ENCODE assay signal across 11 mouse cellular contexts in the genomic region with DNA sequence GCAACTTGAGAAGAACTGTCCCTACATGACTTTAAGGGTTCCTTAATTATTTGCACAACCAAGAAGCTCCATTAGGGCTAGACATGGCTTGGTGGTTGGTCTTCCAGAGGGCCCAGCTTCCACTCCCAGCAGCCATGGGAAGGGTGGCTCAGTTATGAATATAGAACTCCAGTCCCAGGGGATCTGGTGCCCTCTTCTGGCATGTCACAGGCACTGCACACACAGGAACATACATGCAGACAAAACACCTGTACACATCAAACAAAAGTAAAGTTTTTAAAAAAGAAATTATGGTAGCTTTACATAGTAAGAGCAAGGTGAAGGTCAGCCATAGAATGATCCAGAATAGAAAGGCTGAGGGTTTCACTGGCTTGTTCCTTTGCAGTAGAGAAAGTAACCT. TPM values are rescaled to one million over a fixed set of nuclear protein-coding genes. Genes with fewer than 3 reads are reported as not detected.
DNase-seq lines count a peak whose midpoint lies in the region; ATAC-seq and TF ChIP-seq lines count a peak whose summit lies in the region.
"Had no signal": no experiment of that assay in that cellular context is flagged by ENCODE, and none has a peak within 500 bp of the region (broad histone marks: within the 10 kb centered on the region; RNA-seq: fewer than 3 reads in every experiment).

No protein-coding gene starts in this region.

- no peaks in the 10 kb centered on the region for H3K27me3 ChIP-seq in intestine, postnatal 0 days (replicated peaks; ENCODE audit: control insufficient read depth, insufficient read depth, low read length)
- H3K27me3 ChIP-seq in intestine, embryonic 16.5 days (replicated peaks; ENCODE audit: control insufficient read depth, insufficient read depth, low read length): no peaks in the 10 kb centered on the region

- peak; percentile 6 for DNase-seq in right cerebral cortex, postnatal 4 days
- no peak for DNase-seq in right cerebral cortex, postnatal 36 days (ENCODE audit: low spot score in 2 of 2)
- no peak for DNase-seq in spleen, postnatal 36 days (ENCODE audit: low spot score in 2 of 2)
- no peak for DNase-seq in cerebellum, adult 8-10 months
- DNase-seq: adrenal gland, postnatal 25 days; cerebellum, adult 9-11 months; kidney, postnatal 36 days had no signal

- TF ChIP-seq POLR2A in bone marrow, adult 2 months (IDR thresholded peaks at IDR 0.05; ENCODE audit: borderline replicate concordance, control insufficient read depth, low read depth, low read length): no peak

- no peak for ATAC-seq in intestine, postnatal 0 days
- ATAC-seq in intestine, embryonic 16.5 days: no peak
- peak; percentile 87 for ATAC-seq in megakaryocyte progenitor cell, adult 5-6 weeks (replicated peaks; ENCODE audit: poor library complexity)

- H3K27ac ChIP-seq in intestine, postnatal 0 days (ENCODE audit: low read depth, low read length): no peak overlapping the region
- no peak overlapping the region for H3K27ac ChIP-seq in intestine, embryonic 16.5 days (ENCODE audit: low read length)
- no peak overlapping the region for H3K27ac ChIP-seq in bone marrow, adult 2 months (ENCODE audit: control insufficient read depth, insufficient read depth, low read depth, low read length, poor library complexity)

- no peak overlapping the region for H3K9ac ChIP-seq in intestine, postnatal 0 days (ENCODE audit: low read depth, low read length)
- H3K9ac ChIP-seq in intestine, embryonic 16.5 days (ENCODE audit: low read depth, low read length): no peak overlapping the region

- H3K4me1 ChIP-seq in intestine, postnatal 0 days (replicated peaks; ENCODE audit: control insufficient read depth, insufficient read depth, low read length): no peaks in the 10 kb centered on the region
- no peaks in the 10 kb centered on the region for H3K4me1 ChIP-seq in intestine, embryonic 16.5 days (ENCODE audit: control insufficient read depth, insufficient read depth, low read length)
- H3K4me1 ChIP-seq in bone marrow, adult 2 months (ENCODE audit: control insufficient read depth, insufficient read depth, low read length): no peaks in the 10 kb centered on the region

- TF ChIP-seq CTCF in intestine, postnatal 0 days (IDR thresholded peaks at IDR 0.05; ENCODE audit: low read depth): peak; percentile 67
- peak; percentile 76 for TF ChIP-seq CTCF in bone marrow, adult 2 months (IDR thresholded peaks at IDR 0.05; ENCODE audit: control insufficient read depth, insufficient read depth, low read length)

- H3K4me2 ChIP-seq in intestine, postnatal 0 days (replicated peaks; ENCODE audit: low read depth): no peak overlapping the region
- H3K4me2 ChIP-seq in intestine, embryonic 16.5 days (ENCODE audit: low read depth, low read length): no peak overlapping the region

- H3K36me3 ChIP-seq in intestine, postnatal 0 days (ENCODE audit: control insufficient read depth, insufficient read depth): 0 out of 2 replicates have a peak, but pooled peaks cover 8% of the 10 kb centered on the region
- no peaks in the 10 kb centered on the region; the same call in 1 of the 2 replicates for H3K36me3 ChIP-seq in intestine, embryonic 16.5 days (ENCODE audit: control insufficient read depth, insufficient read depth, low read length)

- H3K9me3 ChIP-seq in intestine, postnatal 0 days (ENCODE audit: control insufficient read depth): no peaks in the 10 kb centered on the region
- no peaks in the 10 kb centered on the region for H3K9me3 ChIP-seq in intestine, embryonic 16.5 days (ENCODE audit: control insufficient read depth, low read length)

- no peak overlapping the region for H3K4me3 ChIP-seq in intestine, postnatal 0 days (ENCODE audit: low read depth, low read length)
- no peak overlapping the region for H3K4me3 ChIP-seq in intestine, embryonic 16.5 days (ENCODE audit: low read length)
- H3K4me3 ChIP-seq in bone marrow, adult 2 months (replicated peaks; ENCODE audit: control insufficient read depth, low read depth, low read length): no peak overlapping the region

RNA-seq across cellular contexts. Expression of a gene that starts 17.7 kb away (rescaled TPM):
- 88.7 and 93.5 TPM in 2 replicates for polyA plus RNA-seq in intestine, postnatal 0 days (2015; fragmentation: Nextera tagmentation; extraction: Ambion mirVana)
- 153 and 173 TPM in 2 replicates for polyA plus RNA-seq in intestine, embryonic 16.5 days (2015; fragmentation: Nextera tagmentation; extraction: Ambion mirVana)
- polyA plus RNA-seq in bone marrow, adult 2 months (2011; ENCODE audit: insufficient read depth, insufficient read length, low replicate concordance, missing spikeins): 51.7 and 63.7 TPM in 2 replicates
- total RNA-seq in megakaryocyte progenitor cell, adult 5-6 weeks (2015): 129 and 130 TPM in 2 replicates
- 169 and 190 TPM in 2 replicates for total RNA-seq in megakaryocyte progenitor cell, adult 5-6 weeks (2017)

RNA-seq across cellular contexts. Expression of a gene that starts 51.4 kb away (rescaled TPM):
- 0.95 and 0.96 TPM in 2 replicates for polyA plus RNA-seq in intestine, postnatal 0 days (2015; fragmentation: Nextera tagmentation; extraction: Ambion mirVana)
- polyA plus RNA-seq in intestine, embryonic 16.5 days (2015; fragmentation: Nextera tagmentation; extraction: Ambion mirVana): 2.1 and 2.2 TPM in 2 replicates
- polyA plus RNA-seq in bone marrow, adult 2 months (2011; ENCODE audit: insufficient read depth, insufficient read length, low replicate concordance, missing spikeins): 10.2 and 12.8 TPM in 2 replicates
- 1.1 and 1.4 TPM in 2 replicates for total RNA-seq in megakaryocyte progenitor cell, adult 5-6 weeks (2015)
- 0.54 and 1.1 TPM in 2 replicates for total RNA-seq in megakaryocyte progenitor cell, adult 5-6 weeks (2017)
